Mouse (Mus musculus): Measurements from ENCODE around the gene Mrto4. TPM values are rescaled to one million over a fixed set of nuclear protein-coding genes. Genes with fewer than 3 reads are reported as not detected.

Mrto4 gene
- polyA plus RNA-seq, 1 experiment from 2014 or later = 84.5 TPM

DNA sequence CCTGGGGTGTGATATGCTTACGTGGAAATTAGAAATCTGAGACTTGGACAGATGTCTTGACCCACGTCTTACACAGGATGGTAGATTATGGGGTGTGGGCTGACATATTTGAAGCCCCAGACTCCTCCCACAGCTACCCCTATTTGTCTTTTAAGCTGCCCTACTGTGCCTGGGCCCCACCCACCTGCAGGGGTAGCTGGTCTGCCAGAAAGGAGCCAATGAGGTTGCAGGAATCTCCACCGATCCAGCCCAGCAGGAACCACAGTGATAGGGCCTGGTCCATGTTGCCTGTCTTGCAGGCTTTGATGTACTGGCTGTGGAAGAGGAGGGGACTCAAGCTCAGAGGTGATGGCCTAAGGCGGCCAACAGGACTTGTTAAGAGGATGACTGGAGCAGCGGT is 50.1 kb downstream of the Mrto4 start:
- H3K27ac ChIP-seq (ENCODE audit: low read depth, low read length) = no peak overlapping the region
- no peaks in the 10 kb centered on the region for H3K4me1 ChIP-seq (ENCODE audit: control insufficient read depth, insufficient read depth, low read depth, low read length)
- ATAC-seq = no peak
- H3K4me3 ChIP-seq (ENCODE audit: low read length) = no peak overlapping the region
- no peaks in the 10 kb centered on the region for H3K9me3 ChIP-seq (ENCODE audit: control insufficient read depth, low read length)
- H3K27me3 ChIP-seq (replicated peaks; ENCODE audit: control insufficient read depth, insufficient read depth, low read length) = no peaks in the 10 kb centered on the region
- H3K4me2 ChIP-seq (ENCODE audit: low read length) = no peak overlapping the region
- H3K9ac ChIP-seq (ENCODE audit: low read depth, low read length) = no peak overlapping the region
- H3K36me3 ChIP-seq (ENCODE audit: control insufficient read depth, insufficient read depth, low read length) = peaks cover 28% of the 10 kb centered on the region
- 58% methylated on average over 5 of the region's 5 CpGs for whole genome bisulfite sequencing

DNA sequence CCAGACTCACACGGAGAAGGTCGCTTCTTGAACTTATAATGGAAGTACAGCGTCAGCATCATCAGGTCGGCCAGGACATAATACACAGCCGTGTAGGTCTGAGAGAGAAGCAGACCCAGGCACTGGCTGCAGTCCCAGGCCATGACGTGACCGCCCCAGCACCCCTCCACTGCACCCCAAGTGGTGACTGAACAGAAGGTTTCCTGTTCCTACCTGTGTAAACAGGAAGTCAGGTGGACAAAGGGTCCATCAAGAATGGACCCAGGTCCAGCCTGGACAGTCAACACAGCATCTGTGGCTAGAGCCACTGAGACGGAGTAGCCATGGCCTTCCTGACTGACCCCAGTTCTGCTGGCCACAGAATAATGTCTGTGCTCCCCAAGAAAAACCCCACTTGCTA is 50.6 kb downstream of the Mrto4 start:
- Histone ChIP-seq H3K4me2 (ENCODE audit: low read length) (no peak overlapping the region), H3K36me3 (ENCODE audit: control insufficient read depth, insufficient read depth, low read length) (peaks cover 28% of the 10 kb centered on the region), H3K27ac (ENCODE audit: low read depth, low read length) (no peak overlapping the region), H3K9ac (ENCODE audit: low read depth, low read length) (no peak overlapping the region), H3K9me3 (ENCODE audit: control insufficient read depth, low read length) (no peaks in the 10 kb centered on the region), H3K4me3 (ENCODE audit: low read length) (no peak overlapping the region), H3K4me1 (ENCODE audit: control insufficient read depth, insufficient read depth, low read depth, low read length) (no peaks in the 10 kb centered on the region), H3K27me3 (replicated peaks; ENCODE audit: control insufficient read depth, insufficient read depth, low read length) (no peaks in the 10 kb centered on the region)
- WGBS = 94% methylated on average over 8 of the region's 8 CpGs
- ATAC-seq = no peak

DNA sequence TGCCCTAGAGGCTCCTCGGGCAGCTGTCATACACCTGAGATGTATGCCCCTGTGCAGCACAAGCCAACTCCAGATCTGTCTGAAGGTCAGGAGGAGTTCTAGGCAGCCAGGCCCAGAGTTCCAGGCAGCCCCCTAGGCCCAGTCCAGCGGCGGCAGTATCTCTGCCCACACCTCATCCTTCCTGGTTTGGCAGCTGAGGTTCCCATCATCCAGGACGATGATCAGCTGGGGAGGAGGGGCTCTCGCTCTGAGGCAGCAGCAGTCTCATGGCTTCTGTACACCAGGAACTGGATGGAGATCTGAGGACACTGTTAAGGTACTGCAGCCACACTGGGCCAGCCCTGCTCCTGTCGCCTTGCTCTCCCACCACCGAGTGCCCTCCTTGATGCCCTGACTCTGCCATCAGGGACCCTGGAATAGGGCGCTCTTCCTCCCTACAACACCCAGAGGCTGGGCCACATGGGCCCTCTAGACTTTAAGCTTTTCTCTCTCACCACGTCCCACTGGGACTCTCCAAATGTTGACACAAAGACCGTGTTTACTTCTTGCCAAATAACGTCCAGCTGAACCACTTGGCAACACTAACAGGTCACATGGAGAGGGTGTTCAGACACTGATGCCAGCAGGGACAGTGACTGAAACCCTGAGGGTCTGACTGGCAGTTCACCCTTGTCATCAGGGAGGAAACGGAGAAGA is 53.6 kb downstream of the Mrto4 start:
- ATAC-seq = no peak
- no peak overlapping the region for H3K9ac ChIP-seq (ENCODE audit: low read depth, low read length)
- H3K27ac ChIP-seq (ENCODE audit: low read depth, low read length) = no peak overlapping the region
- no peaks in the 10 kb centered on the region for H3K4me1 ChIP-seq (ENCODE audit: control insufficient read depth, insufficient read depth, low read depth, low read length)
- H3K36me3 ChIP-seq (ENCODE audit: control insufficient read depth, insufficient read depth, low read length) = peaks cover 23% of the 10 kb centered on the region
- H3K4me3 ChIP-seq (ENCODE audit: low read length) = no peak overlapping the region
- H3K4me2 ChIP-seq (ENCODE audit: low read length) = no peak overlapping the region
- no peaks in the 10 kb centered on the region for H3K27me3 ChIP-seq (replicated peaks; ENCODE audit: control insufficient read depth, insufficient read depth, low read length)
- no peaks in the 10 kb centered on the region for H3K9me3 ChIP-seq (ENCODE audit: control insufficient read depth, low read length)
- 76% methylated on average over 12 of the region's 12 CpGs for WGBS

DNA sequence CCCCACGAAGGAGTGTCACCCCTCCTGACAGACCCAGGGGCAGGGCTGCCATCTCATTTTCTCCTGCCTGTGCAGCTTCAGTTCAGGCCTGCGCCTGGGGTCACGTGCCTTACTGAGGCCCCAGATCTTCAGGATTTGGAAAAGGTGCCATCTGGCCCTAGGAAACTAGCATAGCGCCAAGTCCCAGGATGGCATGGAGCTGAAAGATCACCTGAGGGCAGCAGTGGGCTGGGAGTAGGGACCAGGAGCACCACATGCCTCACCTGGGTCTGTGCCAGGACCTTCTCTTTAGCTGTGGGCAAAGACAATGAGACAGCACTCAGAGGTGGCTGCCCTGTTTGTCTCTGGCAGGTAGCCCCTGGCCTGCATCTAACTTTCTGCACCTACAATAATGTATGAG is 54.8 kb downstream of the Mrto4 start:
- WGBS = 87% methylated on average over 4 of the region's 4 CpGs
- Histone ChIP-seq H3K27ac (ENCODE audit: low read depth, low read length) (no peak overlapping the region), H3K4me3 (ENCODE audit: low read length) (no peak overlapping the region), H3K4me1 (ENCODE audit: control insufficient read depth, insufficient read depth, low read depth, low read length) (no peaks in the 10 kb centered on the region), H3K27me3 (replicated peaks; ENCODE audit: control insufficient read depth, insufficient read depth, low read length) (no peaks in the 10 kb centered on the region), H3K4me2 (ENCODE audit: low read length) (no peak overlapping the region), H3K9me3 (ENCODE audit: control insufficient read depth, low read length) (no peaks in the 10 kb centered on the region), H3K9ac (ENCODE audit: low read depth, low read length) (no peak overlapping the region), H3K36me3 (ENCODE audit: control insufficient read depth, insufficient read depth, low read length) (peaks cover 20% of the 10 kb centered on the region)
- ATAC-seq = no peak

Small RNAs within 50 kb of the gene (microRNA-seq; reads per million reads assigned to microRNA genes)
- gene Gm24245 (1.0 reads per million), gene Gm25732 (1.2 reads per million)

Other genes with a start within 250 kb of the Mrto4 start
- gene Minos1, start 221.5 kb downstream of the Mrto4 start, polyA plus RNA-seq (2015; fragmentation: Nextera tagmentation; extraction: Ambion mirVana) = 342 and 378 TPM in 2 replicates
- 339 and 345 TPM in 2 replicates for gene Capzb, start 159.7 kb downstream of the Mrto4 start, polyA plus RNA-seq (2015; fragmentation: Nextera tagmentation; extraction: Ambion mirVana)
- 14.0 and 15.5 TPM in 2 replicates for gene Pqlc2, start 41.9 kb downstream of the Mrto4 start, polyA plus RNA-seq (2015; fragmentation: Nextera tagmentation; extraction: Ambion mirVana)
- gene Akr7a5, start 41.8 kb downstream of the Mrto4 start, polyA plus RNA-seq (2015; fragmentation: Nextera tagmentation; extraction: Ambion mirVana) = 64.7 and 65.5 TPM in 2 replicates
- 45.3 and 49.1 TPM in 2 replicates for gene Emc1, start within 50 bp of the Mrto4 start, polyA plus RNA-seq (2015; fragmentation: Nextera tagmentation; extraction: Ambion mirVana)
- 82.1 and 84.6 TPM in 2 replicates for gene Ubr4, start within 50 bp of the Mrto4 start, polyA plus RNA-seq (2015; fragmentation: Nextera tagmentation; extraction: Ambion mirVana)
- gene Iffo2, start 178.0 kb upstream of the Mrto4 start, polyA plus RNA-seq (2015; fragmentation: Nextera tagmentation; extraction: Ambion mirVana) = 3.5 and 3.9 TPM in 2 replicates

All from hindbrain, embryonic 16.5 days (tissue).